Mouse (Mus musculus): ENCODE measurements around the gene Klf7. TPM values are rescaled to one million over a fixed set of nuclear protein-coding genes. Genes with fewer than 3 reads are reported as not detected.
A peak's percentile ranks its signal among the peaks of the same experiment; 100 is the strongest.

Klf7 gene
- 4.7 and 18.3 TPM in 2 replicates for polyA plus RNA-seq (2011; ENCODE audit: insufficient read depth, insufficient read length, low replicate concordance, missing spikeins)

DNA sequence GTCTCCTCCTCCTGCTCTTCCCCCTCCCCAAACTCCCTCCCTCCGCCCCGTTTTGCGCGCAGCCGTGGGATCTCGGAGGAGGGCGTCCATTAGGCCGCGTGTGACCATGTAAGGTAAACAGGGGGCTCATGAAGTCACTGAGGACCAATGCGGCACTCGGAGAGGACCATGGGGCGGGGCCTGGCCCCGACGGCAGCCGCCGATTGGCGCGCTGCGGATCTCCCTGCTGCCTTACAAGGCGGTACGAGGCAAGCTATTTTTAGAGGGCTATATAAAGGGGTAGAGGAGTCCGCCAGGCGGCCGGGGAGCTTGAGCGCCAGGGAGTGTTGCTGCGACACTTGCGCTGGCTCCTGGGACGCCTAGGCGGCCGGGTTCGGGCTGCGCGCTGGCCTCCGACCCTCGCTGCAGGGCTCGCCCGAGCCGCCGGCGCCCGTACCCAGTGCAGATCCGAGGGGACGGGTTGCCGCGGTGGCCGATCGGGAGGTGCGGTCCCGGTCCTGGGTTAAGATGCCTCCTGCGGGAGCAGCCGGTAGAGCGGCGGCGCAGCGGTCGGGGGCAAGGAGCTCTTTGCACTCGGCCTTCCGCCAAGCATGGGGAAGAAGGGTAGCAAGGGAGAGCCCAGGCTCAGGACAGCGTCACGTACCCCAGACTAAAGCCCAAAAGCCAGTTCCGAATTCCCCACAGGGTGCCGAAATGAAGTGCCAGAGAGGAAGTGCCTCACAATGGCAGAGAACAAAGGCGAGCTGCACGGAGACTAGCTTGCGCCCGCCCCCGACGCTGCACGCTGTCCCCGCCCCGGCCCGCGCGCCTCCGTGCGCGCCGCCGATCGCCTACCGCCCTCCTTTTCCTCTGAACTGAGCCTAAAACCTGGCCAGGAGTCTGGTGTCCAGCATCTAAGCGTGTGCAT is at the start of gene Klf7:
Gene Klf7, minus strand, starts transcription at position 724 of the 907 bp plus-strand sequence.
- Histone ChIP-seq H3K4me3 (replicated peaks; ENCODE audit: control insufficient read depth, low read depth, low read length) (peak within 1 kb of the TSS; percentile 84), H3K4me1 (ENCODE audit: control insufficient read depth, insufficient read depth, low read length) (peaks cover 4% of the 10 kb centered on the region; the same call in 1 of the 2 replicates), H3K27ac (ENCODE audit: control insufficient read depth, insufficient read depth, low read depth, low read length, poor library complexity) (peak within 1 kb of the TSS; percentile 99)
- no peak for TF ChIP-seq CTCF (IDR thresholded peaks at IDR 0.05; ENCODE audit: control insufficient read depth, insufficient read depth, low read length)
- peak; percentile 98 for TF ChIP-seq POLR2A (IDR thresholded peaks at IDR 0.05; ENCODE audit: borderline replicate concordance, control insufficient read depth, low read depth, low read length)
- WGBS, result under 1% methylated on average over 82 of the region's 82 CpGs

DNA sequence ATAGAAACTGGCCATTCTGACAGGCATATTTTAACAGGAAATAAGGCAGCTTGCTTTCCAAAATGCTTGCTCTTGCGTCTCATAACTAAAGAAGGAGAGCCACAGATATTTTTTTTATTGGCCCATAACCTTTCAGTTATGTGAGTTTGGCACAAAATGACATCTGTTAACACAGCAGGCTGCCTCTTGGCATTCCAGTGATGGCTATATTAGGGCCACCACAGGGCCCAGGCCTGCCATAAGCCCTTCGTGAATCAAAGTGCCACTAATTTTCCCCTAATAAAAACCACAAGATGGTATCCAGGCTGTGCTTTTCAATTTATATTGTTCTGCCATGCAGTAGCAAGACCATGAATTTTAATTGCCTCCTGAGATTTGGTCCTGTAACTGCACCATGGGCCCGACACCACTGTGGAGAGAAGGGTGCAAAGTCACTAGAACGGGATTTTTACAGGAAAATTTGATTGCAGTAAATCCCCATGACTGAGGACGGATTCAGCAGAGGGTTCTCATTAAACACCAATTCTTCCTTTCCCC is 42.5 kb upstream of the Klf7 start:
- 75% methylated on average over 5 of the region's 5 CpGs for WGBS
- no peak for TF ChIP-seq CTCF (IDR thresholded peaks at IDR 0.05; ENCODE audit: control insufficient read depth, insufficient read depth, low read length)
- no peak for TF ChIP-seq POLR2A (IDR thresholded peaks at IDR 0.05; ENCODE audit: borderline replicate concordance, control insufficient read depth, low read depth, low read length)
- Histone ChIP-seq H3K4me1 (ENCODE audit: control insufficient read depth, insufficient read depth, low read length) (no peaks in the 10 kb centered on the region), H3K27ac (ENCODE audit: control insufficient read depth, insufficient read depth, low read depth, low read length, poor library complexity) (no peak overlapping the region), H3K4me3 (replicated peaks; ENCODE audit: control insufficient read depth, low read depth, low read length) (no peak overlapping the region)

DNA sequence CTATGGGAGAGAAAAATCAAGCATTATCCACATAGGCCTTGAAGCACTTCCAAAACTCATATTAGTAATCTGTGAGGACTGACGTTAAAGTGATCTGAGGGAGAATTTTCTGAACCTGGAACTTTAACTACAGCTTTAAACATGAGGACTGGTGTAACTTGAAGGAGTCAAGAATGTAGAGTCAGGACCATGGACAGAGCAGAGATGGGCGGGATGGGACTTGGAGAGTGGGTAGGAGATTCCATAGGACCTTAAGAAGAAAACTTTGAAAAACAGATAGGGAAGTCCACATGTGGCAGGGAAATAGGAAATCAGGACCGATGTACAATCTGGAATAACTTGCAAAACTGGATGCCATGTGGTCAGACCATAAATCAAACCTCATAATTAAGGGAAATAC is 36.7 kb upstream of the Klf7 start:
- 55% methylated on average over 3 of the region's 3 CpGs for WGBS
- Histone ChIP-seq H3K27ac (ENCODE audit: control insufficient read depth, insufficient read depth, low read depth, low read length, poor library complexity) (no peak overlapping the region), H3K4me3 (replicated peaks; ENCODE audit: control insufficient read depth, low read depth, low read length) (no peak overlapping the region), H3K4me1 (ENCODE audit: control insufficient read depth, insufficient read depth, low read length) (no peaks in the 10 kb centered on the region)
- TF ChIP-seq POLR2A (IDR thresholded peaks at IDR 0.05; ENCODE audit: borderline replicate concordance, control insufficient read depth, low read depth, low read length) (no peak), CTCF (IDR thresholded peaks at IDR 0.05; ENCODE audit: control insufficient read depth, insufficient read depth, low read length) (no peak)

DNA sequence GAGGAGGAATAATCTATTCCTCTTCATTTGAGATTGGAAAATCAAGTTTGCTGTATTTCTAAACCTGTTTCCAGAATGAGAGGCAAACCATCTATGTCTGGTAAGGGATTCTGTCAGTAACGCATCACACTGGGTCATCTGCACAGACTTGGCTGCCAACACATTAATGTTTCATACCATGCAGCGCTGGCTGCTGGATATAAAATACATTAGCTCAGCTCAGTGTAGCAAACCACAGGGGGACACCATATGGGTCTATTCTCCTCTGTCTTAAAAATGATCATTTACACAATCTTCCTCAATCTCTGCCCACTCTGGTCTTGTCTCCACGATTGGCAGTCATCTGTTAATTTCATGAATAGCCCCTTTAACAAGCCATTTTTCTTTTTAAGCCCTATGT is 27.1 kb upstream of the Klf7 start:
- Histone ChIP-seq H3K4me1 (ENCODE audit: control insufficient read depth, insufficient read depth, low read length) (no peaks in the 10 kb centered on the region), H3K4me3 (replicated peaks; ENCODE audit: control insufficient read depth, low read depth, low read length) (no peak overlapping the region), H3K27ac (ENCODE audit: control insufficient read depth, insufficient read depth, low read depth, low read length, poor library complexity) (no peak overlapping the region)
- 83% methylated on average over 3 of the region's 3 CpGs for WGBS
- TF ChIP-seq POLR2A (IDR thresholded peaks at IDR 0.05; ENCODE audit: borderline replicate concordance, control insufficient read depth, low read depth, low read length), result no peak
- no peak for TF ChIP-seq CTCF (IDR thresholded peaks at IDR 0.05; ENCODE audit: control insufficient read depth, insufficient read depth, low read length)

DNA sequence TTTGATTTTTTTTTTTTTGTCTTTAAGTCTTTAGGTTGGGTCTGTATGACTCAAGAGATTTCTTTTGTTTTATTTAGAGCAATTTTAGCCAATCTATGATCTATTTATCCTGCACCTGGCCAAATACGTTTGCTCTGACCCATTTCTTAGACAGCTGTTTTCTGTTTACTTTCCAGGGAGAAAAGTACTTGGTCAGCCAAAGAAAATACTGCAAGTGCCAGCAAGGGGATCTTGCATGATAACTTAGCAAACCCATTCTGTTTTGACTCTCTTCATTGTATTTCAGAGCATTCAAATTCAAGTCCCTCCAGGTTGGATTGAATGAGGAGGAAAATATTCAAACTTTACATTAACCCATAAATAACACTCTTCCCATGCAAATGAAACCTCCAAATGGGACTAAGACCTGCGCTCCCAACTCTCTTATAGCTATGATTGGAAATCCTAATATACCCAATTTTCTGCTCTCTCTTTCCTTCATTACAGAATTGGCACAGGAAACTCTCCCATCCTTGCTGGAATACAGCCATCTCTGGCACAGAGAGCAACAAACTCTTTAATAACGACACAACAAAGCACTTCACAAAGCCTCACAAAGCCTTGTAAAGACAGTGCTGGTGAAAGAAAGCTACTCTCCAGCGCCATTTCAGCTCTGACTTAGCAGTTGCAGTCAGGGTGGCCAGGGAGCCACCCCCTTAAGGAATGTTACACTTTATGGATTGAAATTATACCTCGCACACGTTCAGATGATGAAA is 20.8 kb upstream of the Klf7 start:
- no peak overlapping the region for H3K27ac ChIP-seq (ENCODE audit: control insufficient read depth, insufficient read depth, low read depth, low read length, poor library complexity)
- H3K4me1 ChIP-seq (ENCODE audit: control insufficient read depth, insufficient read depth, low read length), result no peaks in the 10 kb centered on the region
- WGBS, result 76% methylated on average over 6 of the region's 6 CpGs
- TF ChIP-seq POLR2A (IDR thresholded peaks at IDR 0.05; ENCODE audit: borderline replicate concordance, control insufficient read depth, low read depth, low read length) (no peak), CTCF (IDR thresholded peaks at IDR 0.05; ENCODE audit: control insufficient read depth, insufficient read depth, low read length) (no peak)
- no peak overlapping the region for H3K4me3 ChIP-seq (replicated peaks; ENCODE audit: control insufficient read depth, low read depth, low read length)

DNA sequence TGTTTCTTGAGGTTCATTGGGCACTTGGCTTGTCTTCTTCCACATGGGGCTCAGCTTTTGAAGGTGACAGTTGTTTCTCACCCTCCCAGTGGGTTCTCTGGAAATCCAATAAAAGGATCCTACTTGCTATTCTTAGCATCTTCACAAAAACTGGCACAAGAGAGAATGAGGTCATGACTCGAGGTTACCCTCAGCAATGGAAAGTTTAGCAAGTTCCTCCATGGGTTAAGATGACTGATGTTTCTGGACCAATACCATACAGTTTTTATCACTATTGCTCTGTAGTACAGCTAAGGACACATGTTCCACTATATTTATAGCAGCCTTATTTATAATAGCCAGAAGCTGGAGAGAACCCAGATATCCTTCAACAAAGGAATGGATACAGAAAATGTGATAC is 12.4 kb upstream of the Klf7 start:
- H3K4me3 ChIP-seq (replicated peaks; ENCODE audit: control insufficient read depth, low read depth, low read length), result no peak overlapping the region
- TF ChIP-seq CTCF (IDR thresholded peaks at IDR 0.05; ENCODE audit: control insufficient read depth, insufficient read depth, low read length), result no peak
- no peak for TF ChIP-seq POLR2A (IDR thresholded peaks at IDR 0.05; ENCODE audit: borderline replicate concordance, control insufficient read depth, low read depth, low read length)
- WGBS, result 50% methylated on average over 1 of the region's 1 CpGs
- no peaks in the 10 kb centered on the region for H3K4me1 ChIP-seq (ENCODE audit: control insufficient read depth, insufficient read depth, low read length)
- H3K27ac ChIP-seq (ENCODE audit: control insufficient read depth, insufficient read depth, low read depth, low read length, poor library complexity), result no peak overlapping the region

DNA sequence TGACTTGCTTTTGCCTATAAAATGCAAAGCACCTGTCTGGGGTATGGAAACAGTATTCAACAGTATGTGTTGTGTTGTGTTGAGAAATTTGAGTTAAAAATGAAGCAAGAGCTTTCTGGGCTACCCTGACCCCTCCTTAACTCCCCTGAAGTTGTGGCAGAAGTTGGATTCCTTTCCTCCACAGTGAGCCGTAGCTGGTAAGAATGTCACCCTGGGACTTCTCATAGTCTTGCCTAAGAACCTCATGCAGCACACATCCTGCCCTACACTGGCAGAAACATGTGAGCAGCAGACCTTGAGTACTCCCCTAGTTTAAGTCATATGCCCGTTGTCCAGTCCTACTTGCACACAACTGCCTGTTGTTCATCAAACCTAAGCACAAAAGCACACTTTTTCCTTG is 4.7 kb upstream of the Klf7 start:
- peaks cover 1% of the 10 kb centered on the region; the same call in 1 of the 2 replicates for H3K4me1 ChIP-seq (ENCODE audit: control insufficient read depth, insufficient read depth, low read length)
- WGBS, result 46% methylated on average over 2 of the region's 2 CpGs
- TF ChIP-seq POLR2A (IDR thresholded peaks at IDR 0.05; ENCODE audit: borderline replicate concordance, control insufficient read depth, low read depth, low read length) (no peak), CTCF (IDR thresholded peaks at IDR 0.05; ENCODE audit: control insufficient read depth, insufficient read depth, low read length) (no peak)
- H3K27ac ChIP-seq (ENCODE audit: control insufficient read depth, insufficient read depth, low read depth, low read length, poor library complexity), result no peak overlapping the region
- no peak overlapping the region for H3K4me3 ChIP-seq (replicated peaks; ENCODE audit: control insufficient read depth, low read depth, low read length)

DNA sequence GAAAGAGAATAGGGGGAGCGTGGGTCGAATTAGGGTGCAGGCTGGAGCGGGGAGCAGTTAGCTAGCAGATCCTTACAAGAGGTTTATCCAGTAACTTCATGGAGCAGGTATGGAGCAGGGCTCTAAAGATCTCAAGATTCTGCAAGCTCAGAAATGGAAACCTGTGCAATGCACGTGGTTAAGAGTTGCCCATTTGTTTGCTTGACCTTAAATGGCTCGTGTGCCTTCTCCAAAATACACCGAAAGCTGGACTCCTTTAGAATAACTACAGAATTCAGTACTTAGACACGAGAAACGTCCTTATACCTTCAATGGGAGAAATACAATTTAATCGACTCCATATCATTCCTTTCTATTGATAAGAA is 366 bp upstream of the Klf7 start:
- H3K4me1 ChIP-seq (ENCODE audit: control insufficient read depth, insufficient read depth, low read length), result peaks cover 4% of the 10 kb centered on the region; the same call in 1 of the 2 replicates
- WGBS, result 27% methylated on average over 9 of the region's 9 CpGs
- peak overlapping the region; percentile 83 for H3K4me3 ChIP-seq (replicated peaks; ENCODE audit: control insufficient read depth, low read depth, low read length)
- no peak for TF ChIP-seq CTCF (IDR thresholded peaks at IDR 0.05; ENCODE audit: control insufficient read depth, insufficient read depth, low read length)
- no peak for TF ChIP-seq POLR2A (IDR thresholded peaks at IDR 0.05; ENCODE audit: borderline replicate concordance, control insufficient read depth, low read depth, low read length)
- peak overlapping the region; percentile 99; the same call in 1 of the 2 replicates for H3K27ac ChIP-seq (ENCODE audit: control insufficient read depth, insufficient read depth, low read depth, low read length, poor library complexity)

All from bone marrow, adult 2 months (tissue).